Mouse (Mus musculus): ENCODE measurements around the gene Gpr107. TPM values are rescaled to one million over a fixed set of nuclear protein-coding genes. Genes with fewer than 3 reads are reported as not detected.
A peak's percentile ranks its signal among the peaks of the same experiment; 100 is the strongest.

Gene Gpr107
- polyA plus RNA-seq, 1 experiment from 2014 or later: 23.6 TPM

DNA sequence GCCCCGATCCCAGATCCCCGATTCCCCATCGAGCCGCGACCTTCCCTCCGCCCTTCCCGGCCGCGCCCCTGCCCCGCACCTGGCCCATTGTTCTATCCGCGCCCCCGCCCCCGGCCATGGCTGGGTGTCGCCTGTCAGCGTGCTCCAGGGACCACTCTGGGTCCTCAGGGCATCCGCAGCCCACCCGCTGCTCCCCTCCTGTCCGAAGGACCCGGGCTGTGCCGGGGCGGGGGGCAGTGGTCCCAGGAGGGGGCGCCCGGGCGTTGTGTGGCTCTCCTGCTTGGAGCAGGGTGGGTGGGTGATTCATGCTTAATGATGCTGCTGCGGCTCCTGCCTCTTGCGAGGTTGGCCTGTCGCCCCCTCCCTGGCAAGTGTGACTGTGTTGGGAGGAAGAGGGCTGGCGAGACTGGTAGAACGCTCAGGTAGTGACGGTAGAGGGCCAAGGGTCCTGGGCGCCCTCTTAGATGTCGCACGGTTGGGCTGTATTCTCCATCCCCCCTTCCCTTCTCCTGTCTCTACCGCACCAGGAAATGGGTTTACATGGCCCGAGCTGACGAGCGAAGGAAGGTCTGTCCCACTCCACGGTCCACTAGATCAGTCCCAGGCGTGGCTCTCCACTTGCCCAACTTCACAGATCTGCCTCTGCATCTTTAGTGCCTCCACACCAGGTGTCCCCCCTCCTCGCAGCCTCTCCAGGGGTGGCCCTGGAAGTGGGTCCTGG, 94.3 kb downstream of the Gpr107 start:
- WGBS: under 1% methylated on average over 40 of the region's 41 CpGs
- no peaks in the 10 kb centered on the region for H3K9me3 ChIP-seq (ENCODE audit: low read depth, low read length)

GRCm38 (mm10) chr2:31248856-31249255, 96.7 kb downstream of the Gpr107 start:
- WGBS: 84% methylated on average over 6 of the region's 6 CpGs
- no peak for TF ChIP-seq CTCF (IDR thresholded peaks at IDR 0.05; ENCODE audit: low read depth)

More for the DNA sequence above, 94.3 kb downstream of the Gpr107 start:
- Histone ChIP-seq H3K4me3 (ENCODE audit: low read depth, low read length) (peak overlapping the region; percentile 77), H3K27ac (ENCODE audit: low read depth) (peak overlapping the region; percentile 46; the same call in 1 of the 2 replicates), H3K4me2 (peak overlapping the region; percentile 96), H3K4me1 (ENCODE audit: insufficient read depth) (peaks cover 10% of the 10 kb centered on the region), H3K27me3 (ENCODE audit: insufficient read depth, low read length) (peaks cover 5% of the 10 kb centered on the region; the same call in 1 of the 2 replicates), H3K9ac (peak overlapping the region; percentile 82), H3K36me3 (ENCODE audit: insufficient read depth) (no peaks in the 10 kb centered on the region)
- ATAC-seq (ENCODE audit: insufficient read depth): peak; percentile 28
- peak; percentile 52 for DNase-seq
- peak; percentile 43 for TF ChIP-seq CTCF (IDR thresholded peaks at IDR 0.05; ENCODE audit: low read depth)

GRCm38 (mm10) chr2:31252167-31252566, 100.1 kb downstream of the Gpr107 start:
- H3K4me1 ChIP-seq (ENCODE audit: insufficient read depth): peaks cover 10% of the 10 kb centered on the region
- H3K9ac ChIP-seq: no peak overlapping the region
- WGBS: 94% methylated on average over 4 of the region's 4 CpGs
- H3K4me2 ChIP-seq: no peak overlapping the region
- no peaks in the 10 kb centered on the region for H3K27me3 ChIP-seq (ENCODE audit: insufficient read depth, low read length)
- ATAC-seq (ENCODE audit: insufficient read depth) (no peak), DNase-seq (no peak)
- no peak for TF ChIP-seq CTCF (IDR thresholded peaks at IDR 0.05; ENCODE audit: low read depth)
- no peaks in the 10 kb centered on the region for H3K36me3 ChIP-seq (ENCODE audit: insufficient read depth)
- H3K9me3 ChIP-seq (ENCODE audit: low read depth, low read length): no peaks in the 10 kb centered on the region
- H3K4me3 ChIP-seq (ENCODE audit: low read depth, low read length): no peak overlapping the region
- H3K27ac ChIP-seq (ENCODE audit: low read depth): no peak overlapping the region

More at GRCm38 (mm10) chr2:31248856-31249255, 96.7 kb downstream of the Gpr107 start:
- Histone ChIP-seq H3K4me1 (ENCODE audit: insufficient read depth) (peaks cover 10% of the 10 kb centered on the region), H3K27me3 (ENCODE audit: insufficient read depth, low read length) (no peaks in the 10 kb centered on the region), H3K9me3 (ENCODE audit: low read depth, low read length) (no peaks in the 10 kb centered on the region), H3K4me2 (no peak overlapping the region), H3K9ac (no peak overlapping the region), H3K36me3 (ENCODE audit: insufficient read depth) (no peaks in the 10 kb centered on the region), H3K27ac (ENCODE audit: low read depth) (no peak overlapping the region), H3K4me3 (ENCODE audit: low read depth, low read length) (no peak overlapping the region)
- DNase-seq (no peak), ATAC-seq (ENCODE audit: insufficient read depth) (no peak)

DNA sequence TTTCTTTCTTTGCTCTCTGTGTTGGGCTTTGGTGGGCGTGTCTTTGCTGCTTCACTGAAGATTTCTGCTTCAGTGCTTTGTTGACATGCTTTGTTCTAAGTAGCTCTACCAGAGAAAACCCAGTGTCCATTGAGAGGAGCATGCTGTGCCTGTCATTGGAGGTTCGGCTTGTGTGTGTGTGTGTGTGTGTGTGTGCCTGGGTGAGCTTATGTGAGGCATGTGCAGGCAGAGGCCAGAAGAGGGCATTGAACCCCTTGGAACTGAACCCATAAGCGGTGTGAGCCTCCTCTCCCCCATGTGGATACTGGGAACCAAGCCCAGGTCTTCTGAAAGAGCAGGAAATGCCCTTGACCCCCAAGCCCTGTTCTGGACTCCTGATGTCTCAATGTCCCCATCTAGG, 101.3 kb downstream of the Gpr107 start:
- ATAC-seq (ENCODE audit: insufficient read depth) (no peak), DNase-seq (no peak)
- Histone ChIP-seq H3K36me3 (ENCODE audit: insufficient read depth) (no peaks in the 10 kb centered on the region), H3K27me3 (ENCODE audit: insufficient read depth, low read length) (no peaks in the 10 kb centered on the region), H3K4me1 (ENCODE audit: insufficient read depth) (peaks cover 15% of the 10 kb centered on the region), H3K9ac (no peak overlapping the region), H3K27ac (ENCODE audit: low read depth) (no peak overlapping the region), H3K4me2 (no peak overlapping the region), H3K4me3 (ENCODE audit: low read depth, low read length) (no peak overlapping the region), H3K9me3 (ENCODE audit: low read depth, low read length) (no peaks in the 10 kb centered on the region)
- no peak for TF ChIP-seq CTCF (IDR thresholded peaks at IDR 0.05; ENCODE audit: low read depth)
- WGBS: 79% methylated on average over 3 of the region's 3 CpGs

DNA sequence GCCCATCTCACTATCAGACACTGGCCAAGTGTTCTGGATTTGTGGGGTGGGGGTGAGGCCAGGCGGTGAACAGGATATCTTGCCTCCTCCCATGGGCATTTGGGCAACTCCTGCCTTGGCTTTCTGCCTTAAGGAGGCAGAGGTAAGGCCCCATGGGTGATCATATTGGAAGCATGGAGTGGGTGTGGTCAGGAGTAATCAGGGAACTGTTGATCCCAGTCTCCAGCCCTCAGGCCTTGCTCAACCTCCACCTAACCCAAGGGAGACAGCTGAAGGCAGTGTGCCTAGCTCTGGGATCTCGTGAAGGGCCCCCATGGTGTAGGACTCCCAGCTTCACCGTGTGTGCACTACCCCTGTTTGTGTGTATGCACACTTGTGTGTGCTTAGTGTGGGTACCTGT, 102.7 kb downstream of the Gpr107 start:
- Histone ChIP-seq H3K4me1 (ENCODE audit: insufficient read depth) (peaks cover 22% of the 10 kb centered on the region), H3K9ac (no peak overlapping the region), H3K4me2 (no peak overlapping the region), H3K27ac (ENCODE audit: low read depth) (no peak overlapping the region; the same call in 1 of the 2 replicates), H3K27me3 (ENCODE audit: insufficient read depth, low read length) (no peaks in the 10 kb centered on the region), H3K4me3 (ENCODE audit: low read depth, low read length) (no peak overlapping the region), H3K36me3 (ENCODE audit: insufficient read depth) (no peaks in the 10 kb centered on the region), H3K9me3 (ENCODE audit: low read depth, low read length) (no peaks in the 10 kb centered on the region)
- WGBS: 82% methylated on average over 3 of the region's 3 CpGs
- ATAC-seq (ENCODE audit: insufficient read depth) (no peak), DNase-seq (no peak)
- TF ChIP-seq CTCF (IDR thresholded peaks at IDR 0.05; ENCODE audit: low read depth): no peak

GRCm38 (mm10) chr2:31255952-31256938, 104.1 kb downstream of the Gpr107 start:
- Histone ChIP-seq H3K4me1 (ENCODE audit: insufficient read depth) (peaks cover 22% of the 10 kb centered on the region), H3K9me3 (ENCODE audit: low read depth, low read length) (no peaks in the 10 kb centered on the region), H3K4me3 (ENCODE audit: low read depth, low read length) (no peak overlapping the region), H3K4me2 (peak overlapping the region; percentile 41; the same call in 1 of the 2 replicates), H3K27me3 (ENCODE audit: insufficient read depth, low read length) (no peaks in the 10 kb centered on the region), H3K36me3 (ENCODE audit: insufficient read depth) (no peaks in the 10 kb centered on the region), H3K27ac (ENCODE audit: low read depth) (peak overlapping the region; percentile 66), H3K9ac (no peak overlapping the region)
- peak; percentile 54 for TF ChIP-seq CTCF (IDR thresholded peaks at IDR 0.05; ENCODE audit: low read depth)
- DNase-seq (peak; percentile 81), ATAC-seq (ENCODE audit: insufficient read depth) (peak; percentile 38)
- WGBS: 16% methylated on average over 21 of the region's 21 CpGs
